Mouse (Mus musculus) left cerebral cortex, postnatal 4 days (tissue): Measurements from ENCODE around the gene Spats1. TPM values are rescaled to one million over a fixed set of nuclear protein-coding genes. Genes with fewer than 3 reads are reported as not detected.
A peak's percentile ranks its signal among the peaks of the same experiment; 100 is the strongest.
"Not testable (repeated sequence)": the region's sequence is repeated elsewhere in the genome, so short reads cannot be mapped to it uniquely, and the experiment has no call there.

Experiments
- DNase-seq: peaks from one replicate; pipeline ENCODE4 v3.0.0-alpha.2; 2022
- intact Hi-C: fragments of 180-260 bp; cut with DNase I; formaldehyde crosslinking; loops from one replicate; pipeline ENCODE4 v1.15.1; 2025
- total RNA-seq, 2 experiments: library from RNA; stranded (reverse); gene quantifications; 2 replicates each; pipeline ENCODE4 v1.2.3; 2021

Spats1 gene
- total RNA-seq, 2 experiments from 2014 or later: 2.0 to 3.0 TPM

GRCm38 (mm10) chr17:45490532-45491154 lies 15.4 kb upstream of the Spats1 start:
- intact Hi-C loops: no loop called here
- DNase-seq: no peak

GRCm38 (mm10) chr17:45489736-45490135 lies 14.5 kb upstream of the Spats1 start:
- no peak for DNase-seq
- intact Hi-C loops: no loop called here

DNA sequence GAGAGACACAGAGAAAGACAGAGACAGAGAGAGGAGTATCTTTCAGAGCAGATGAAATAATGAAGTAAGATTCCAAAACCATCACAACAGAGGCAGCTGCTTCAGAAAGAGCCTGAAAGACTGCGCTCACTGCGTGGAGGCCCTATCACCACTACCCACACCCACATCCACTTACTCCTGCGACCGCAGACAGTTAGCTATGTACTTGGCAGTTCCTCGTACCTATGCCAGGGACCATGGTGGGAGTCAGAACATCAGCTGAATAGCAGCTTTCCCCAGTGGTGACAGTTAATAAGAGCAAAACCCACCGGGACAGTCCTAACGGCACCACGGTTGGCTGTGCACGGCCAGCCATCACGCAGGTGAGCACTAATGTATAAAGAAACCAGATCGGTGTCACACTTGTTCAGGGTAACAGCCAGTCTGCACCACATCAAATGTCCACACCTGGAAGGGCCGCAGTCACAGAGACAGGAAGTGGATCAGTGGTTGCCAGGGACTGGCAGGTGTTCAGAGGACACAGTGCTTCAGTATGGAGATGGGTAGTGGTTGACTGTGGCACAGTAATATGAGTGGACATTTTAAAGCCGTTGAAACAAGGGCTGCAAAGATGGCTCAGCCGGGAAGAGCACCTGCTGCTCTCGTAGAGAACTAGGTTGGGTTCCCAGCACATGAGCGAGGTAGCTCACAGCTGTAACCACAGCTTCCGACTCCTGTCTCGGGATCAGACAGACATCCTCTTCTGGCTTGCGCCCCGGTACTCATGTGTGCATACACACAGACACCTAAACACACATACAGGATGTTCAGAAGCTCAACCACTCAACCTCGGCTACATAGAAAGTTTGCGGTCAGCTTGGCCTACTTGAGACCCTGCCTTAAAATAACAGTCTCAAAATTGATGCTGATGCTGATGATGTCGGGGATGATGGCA lies 13.4 kb upstream of the Spats1 start:
- intact Hi-C loops: no loop called here
- no peak for DNase-seq

- DNase-seq: no peak
- intact Hi-C loops: no loop called here
Measured at GRCm38 (mm10) chr17:45487216-45487615, 12.0 kb upstream of the Spats1 start.

- DNase-seq: no peak
- intact Hi-C loops: no loop called here
Measured at GRCm38 (mm10) chr17:45485581-45485980, 10.4 kb upstream of the Spats1 start.

GRCm38 (mm10) chr17:45480429-45480828 lies 5.2 kb upstream of the Spats1 start:
- DNase-seq: no peak
- intact Hi-C loops: no loop called here

GRCm38 (mm10) chr17:45478234-45478825 lies 3.1 kb upstream of the Spats1 start:
- intact Hi-C loops: loop anchor here (2.0 kb wide), 1 partner anchor 72 kb away; no protein-coding TSS in a partner anchor
- DNase-seq: peak; percentile 89

DNA sequence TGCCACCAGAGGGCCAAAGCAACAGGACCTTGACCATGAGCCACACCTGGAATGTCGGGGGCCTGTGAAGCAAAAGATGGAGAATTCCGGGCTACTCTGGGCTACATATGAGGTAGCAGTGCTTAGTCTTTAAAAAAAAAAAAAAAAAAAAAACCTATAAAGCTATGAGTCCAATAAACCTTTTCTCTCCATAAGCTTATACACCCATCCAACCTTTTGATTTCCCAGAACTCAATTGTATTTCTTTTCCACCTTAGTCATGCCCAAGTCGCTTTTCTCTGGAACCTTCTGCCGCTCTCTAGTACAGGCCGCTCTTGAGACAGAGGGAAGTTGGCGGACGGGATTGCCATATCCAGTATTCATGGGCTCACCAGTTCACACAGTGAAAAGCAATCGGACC lies 1.1 kb downstream of the Spats1 start:
- intact Hi-C loops: no loop called here
- no peak for DNase-seq

- DNase-seq: no peak
- intact Hi-C loops: no loop called here
Measured at GRCm38 (mm10) chr17:45473667-45474066, 1.5 kb downstream of the Spats1 start.

DNA sequence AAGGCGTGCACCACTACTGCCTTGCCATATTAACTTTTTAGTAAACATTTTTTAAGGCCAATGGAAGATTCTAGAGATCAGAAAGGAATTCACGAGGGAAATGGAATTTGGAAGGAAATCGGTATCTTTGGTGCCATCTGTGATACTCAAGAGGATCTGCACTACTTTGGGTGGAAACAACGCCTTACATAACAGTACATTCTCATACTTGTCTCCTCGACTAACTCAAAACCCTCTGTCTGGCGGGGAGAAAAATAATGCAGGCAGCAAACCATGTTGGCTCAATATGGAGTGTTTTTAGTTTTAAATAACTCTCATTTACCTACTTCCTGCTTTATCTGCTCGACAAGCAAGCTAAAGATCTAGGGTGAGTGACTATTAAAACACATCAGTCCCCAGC lies 4.5 kb downstream of the Spats1 start:
- intact Hi-C loops: no loop called here
- DNase-seq: no peak

DNA sequence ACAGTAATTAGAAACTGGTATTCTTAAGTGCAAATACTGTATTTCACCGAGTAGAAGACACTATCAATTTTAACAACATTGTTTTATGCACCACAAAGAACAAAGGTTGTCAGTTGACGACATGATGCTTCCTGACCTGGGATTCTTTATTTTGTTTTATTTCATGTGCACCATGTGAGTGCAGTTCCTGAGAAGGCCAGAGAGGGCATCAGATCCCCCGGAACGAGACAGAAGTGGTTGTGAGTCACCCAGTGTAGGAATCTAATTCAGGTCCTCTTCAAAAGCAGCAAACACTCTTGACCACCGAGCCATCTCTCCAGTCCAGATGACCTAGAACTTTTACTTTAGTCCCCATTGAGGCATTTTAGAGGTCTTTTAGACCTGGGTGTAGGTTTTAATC lies 6.9 kb downstream of the Spats1 start:
- intact Hi-C loops: no loop called here
- no peak for DNase-seq

- DNase-seq: no peak
- intact Hi-C loops: no loop called here
Measured at GRCm38 (mm10) chr17:45466701-45467100, 8.5 kb downstream of the Spats1 start.

DNA sequence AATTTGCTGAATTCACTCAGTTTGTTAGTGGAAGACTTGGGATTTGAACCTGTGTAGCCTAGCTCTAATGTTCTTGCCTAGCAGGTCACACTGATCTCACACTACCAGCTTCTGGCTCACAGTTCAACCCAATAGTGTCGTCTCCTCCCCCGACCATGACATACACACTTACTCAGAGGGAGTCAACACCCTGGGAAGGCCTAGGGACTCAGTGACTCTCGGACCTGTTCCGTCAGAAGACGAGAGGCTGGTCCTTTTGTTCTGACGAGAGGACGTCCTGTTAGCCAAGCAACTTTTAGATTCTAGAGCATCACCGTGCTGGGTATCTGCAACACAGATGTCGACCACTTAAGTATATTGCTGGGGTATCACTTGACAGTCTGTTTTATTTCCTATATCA lies 11.0 kb downstream of the Spats1 start:
- no peak for DNase-seq

DNA sequence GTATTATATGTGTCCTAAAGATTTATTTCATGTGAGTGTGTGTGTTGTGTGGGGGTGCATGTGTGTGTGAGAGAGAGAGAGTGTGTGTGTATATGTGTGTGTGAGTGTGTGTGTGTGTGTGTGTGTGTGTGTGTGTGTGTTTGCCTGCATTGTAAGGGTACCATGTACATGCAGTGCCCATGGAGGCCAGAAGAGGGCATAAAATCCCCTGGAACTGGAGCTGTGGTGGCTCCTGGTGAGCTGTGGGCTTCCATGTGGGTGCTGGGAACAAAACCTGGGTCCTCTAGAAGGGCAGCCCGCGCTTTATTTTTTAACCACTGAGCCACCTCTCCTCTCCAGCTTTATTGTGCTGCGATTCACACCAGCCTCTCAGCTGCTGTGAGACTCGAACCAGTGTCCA lies 12.7 kb downstream of the Spats1 start:
- intact Hi-C loops: no loop called here

More for the DNA sequence above, 11.0 kb downstream of the Spats1 start:
- intact Hi-C loops: no loop called here

DNA sequence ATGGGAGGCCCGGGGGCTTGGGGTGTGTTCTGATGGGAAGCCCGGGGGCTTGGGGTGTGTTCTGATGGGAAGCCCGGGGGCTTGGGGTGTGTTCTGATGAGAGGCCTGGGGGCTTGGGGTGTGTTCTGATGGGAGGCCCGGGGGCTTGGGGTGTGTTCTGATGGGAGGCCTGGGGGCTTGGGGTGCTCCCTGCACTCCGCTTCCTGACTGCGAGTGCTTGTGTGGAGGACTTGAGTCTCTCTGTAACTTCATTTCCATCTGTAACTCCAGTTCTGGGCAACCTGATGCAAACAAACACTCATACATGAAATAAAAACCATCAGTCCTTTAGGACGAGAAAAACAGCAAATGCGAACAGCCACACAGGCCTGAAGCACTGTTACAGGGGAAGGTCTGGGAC lies 16.2 kb downstream of the Spats1 start:
- DNase-seq: no peak
- intact Hi-C loops: no loop called here

More for the DNA sequence above, 12.7 kb downstream of the Spats1 start:
- no peak for DNase-seq

- intact Hi-C loops: no loop called here
- DNase-seq: no peak
Measured at GRCm38 (mm10) chr17:45458516-45458915, 16.7 kb downstream of the Spats1 start.

- intact Hi-C loops: no loop called here
- no peak for DNase-seq
Measured at GRCm38 (mm10) chr17:45457487-45457886, 17.7 kb downstream of the Spats1 start.

- intact Hi-C loops: no loop called here
- DNase-seq: no peak
Measured at GRCm38 (mm10) chr17:45456260-45457152, 18.7 kb downstream of the Spats1 start.

DNA sequence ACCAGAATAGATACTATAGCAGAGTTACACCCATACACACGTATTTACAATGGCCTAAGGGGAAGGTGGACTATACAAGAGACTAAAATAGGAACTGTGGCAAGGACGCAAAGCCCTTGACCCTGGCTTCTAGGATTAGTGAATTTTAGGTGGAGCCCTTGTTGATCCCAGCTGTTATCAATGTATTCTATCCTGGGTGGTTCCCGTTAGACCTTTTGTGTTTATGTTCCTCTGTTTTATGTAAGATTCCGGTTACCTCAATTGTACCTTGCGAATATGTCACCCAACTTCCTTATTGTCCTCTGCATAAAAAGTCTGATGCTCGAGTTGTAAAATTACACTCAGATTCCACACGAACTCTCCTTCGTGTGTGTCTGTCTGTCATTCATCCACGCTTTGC lies 19.4 kb downstream of the Spats1 start:
- DNase-seq, intact Hi-C loops: not testable (repeated sequence)

GRCm38 (mm10) chr17:45454794-45455193 lies 20.4 kb downstream of the Spats1 start:
- no peak for DNase-seq
- intact Hi-C loops: no loop called here

DNA sequence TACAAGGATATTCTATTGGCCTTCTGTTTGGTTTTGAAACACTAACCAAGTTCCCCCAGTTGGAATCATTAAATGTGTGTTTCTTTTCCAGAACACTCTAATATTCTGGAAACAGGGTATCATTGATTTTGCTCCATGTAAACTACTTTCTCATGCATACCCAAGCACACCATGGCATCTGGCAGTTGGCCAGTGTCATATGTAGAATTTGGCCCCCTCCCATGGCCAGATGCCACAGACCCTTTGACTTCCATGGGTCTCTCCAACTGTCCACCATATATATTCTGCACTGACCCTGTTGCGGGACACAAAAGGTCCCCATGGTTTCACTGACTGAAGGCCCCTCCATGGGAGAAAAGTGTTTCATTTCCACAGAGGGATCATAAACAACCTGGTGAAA lies 22.9 kb downstream of the Spats1 start:
- intact Hi-C loops: no loop called here
- DNase-seq: peak; percentile 55
